Mouse (Mus musculus): ENCODE data around the gene Pcgf5.

The Pcgf5 gene

DNA sequence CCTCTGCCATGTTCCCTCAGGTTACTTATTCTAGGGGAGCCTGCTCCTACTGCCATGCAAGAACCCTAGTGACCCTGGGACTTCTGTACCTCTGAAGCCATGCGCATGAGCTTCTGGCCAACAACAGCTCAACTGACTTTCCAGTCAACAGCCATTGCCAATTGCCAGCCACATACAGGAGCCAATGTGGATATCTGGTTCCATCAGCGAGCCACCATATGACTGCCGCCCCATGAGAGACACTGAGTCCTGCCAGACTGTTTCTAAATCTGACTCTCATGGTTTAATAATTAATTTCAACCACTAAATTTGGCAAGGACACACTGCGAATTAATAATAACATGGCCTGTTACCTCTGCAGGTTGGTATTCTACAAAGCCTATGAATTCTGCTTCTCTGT, 128.5 kb downstream of the Pcgf5 start:
- in situ Hi-C loops (cut with MboI; ENCODE audit: low sequenced_read_pairs), result no loop called here

DNA sequence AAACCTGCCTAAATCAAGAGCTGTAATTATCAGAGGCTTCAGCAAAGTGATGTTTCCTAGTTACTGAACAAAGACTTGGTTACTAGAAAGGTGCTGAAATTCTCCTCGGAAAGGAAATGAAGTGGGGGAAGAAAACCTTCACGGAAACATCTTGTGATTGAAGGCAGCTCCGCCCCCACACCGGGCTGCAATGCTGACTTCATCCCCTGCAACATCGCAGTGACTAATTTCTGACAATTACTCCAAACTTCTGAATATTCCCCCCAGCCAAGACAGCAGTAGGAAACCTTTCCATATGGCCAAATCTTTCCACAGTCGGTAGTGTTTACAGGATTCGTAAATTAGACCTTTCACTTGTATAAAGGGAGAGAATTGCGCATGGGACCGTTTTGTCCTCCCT, 129.0 kb downstream of the Pcgf5 start:
- in situ Hi-C loops (cut with MboI; ENCODE audit: low sequenced_read_pairs), result no loop called here

DNA sequence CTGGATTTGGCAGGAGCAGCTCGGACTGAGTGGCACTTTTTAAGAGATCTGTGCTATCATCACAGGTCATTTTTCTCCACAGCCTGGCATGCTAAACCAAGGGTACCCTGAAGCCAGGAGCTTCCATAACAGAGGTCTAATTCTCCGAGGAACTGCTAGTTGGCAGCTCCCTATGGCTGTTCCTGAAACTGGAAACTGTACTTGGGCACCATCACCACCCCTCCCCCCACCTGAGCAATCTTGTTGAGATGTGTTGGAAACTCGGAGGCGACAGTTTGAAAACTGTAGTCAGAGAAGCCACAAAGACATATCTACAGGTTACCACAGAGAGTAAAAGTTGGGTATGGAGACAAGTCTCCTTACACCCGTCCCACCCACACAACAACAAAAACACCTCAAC, 129.6 kb downstream of the Pcgf5 start:
- in situ Hi-C loops (cut with MboI; ENCODE audit: low sequenced_read_pairs), result no loop called here

DNA sequence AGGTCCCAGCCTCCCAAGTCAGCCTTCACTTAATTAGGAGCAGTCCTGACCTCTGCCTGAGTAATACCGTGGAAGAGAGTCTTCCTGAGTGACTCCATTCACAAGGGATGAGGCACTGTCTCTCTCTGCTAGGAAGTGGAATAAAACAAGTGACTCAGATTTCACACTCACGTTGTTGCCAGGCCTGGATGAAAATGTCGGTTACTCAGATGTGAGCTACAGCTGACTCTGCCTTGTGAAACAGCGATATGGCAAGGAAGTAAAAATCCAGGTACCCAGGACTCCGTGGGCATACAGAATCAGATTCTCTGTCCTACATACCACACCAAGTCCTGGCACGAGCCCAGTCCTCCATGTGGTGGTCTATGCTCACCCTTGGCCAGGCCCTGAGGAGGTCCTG, 142.8 kb downstream of the Pcgf5 start:
- in situ Hi-C loops (cut with MboI; ENCODE audit: low sequenced_read_pairs), result no loop called here

DNA sequence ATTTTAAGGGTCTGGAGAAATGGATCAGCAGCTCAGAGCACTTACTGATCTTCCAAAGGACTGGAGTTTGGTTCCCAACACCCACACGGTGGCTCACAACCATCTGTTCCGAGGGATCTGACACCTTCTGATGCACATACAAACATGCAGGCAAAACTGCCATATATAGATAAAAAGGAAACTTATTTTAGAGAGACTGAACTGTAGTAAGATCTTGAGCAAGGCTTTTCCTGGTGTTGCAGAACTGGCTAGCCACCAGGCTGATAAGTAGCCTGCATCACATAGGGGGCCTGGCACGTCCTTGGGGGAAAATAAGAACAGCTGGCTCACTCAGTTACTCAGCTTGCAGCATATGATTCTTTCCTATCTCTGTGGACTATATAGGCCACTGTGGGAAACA, 147.4 kb downstream of the Pcgf5 start:
- in situ Hi-C loops (cut with MboI; ENCODE audit: low sequenced_read_pairs), result no loop called here

DNA sequence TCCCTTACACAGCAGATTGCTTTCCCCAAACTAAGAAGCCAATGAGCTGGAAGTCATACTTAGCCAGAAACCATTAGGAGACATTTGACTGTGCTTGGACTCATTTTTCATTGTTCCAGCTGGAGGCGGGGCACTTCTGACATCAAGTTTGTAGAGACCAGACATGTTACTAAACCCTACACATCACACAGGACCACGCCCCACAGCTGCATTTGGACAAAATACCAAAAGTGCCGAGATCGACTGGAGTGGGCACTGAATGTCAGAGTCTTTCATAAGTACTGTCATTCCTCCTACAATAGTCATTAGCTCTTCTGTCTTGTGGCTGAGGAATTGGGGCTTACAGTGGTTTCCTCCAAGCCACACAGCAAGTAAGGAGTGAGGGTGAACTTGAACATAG, 148.4 kb downstream of the Pcgf5 start:
- in situ Hi-C loops (cut with MboI; ENCODE audit: low sequenced_read_pairs), result no loop called here

DNA sequence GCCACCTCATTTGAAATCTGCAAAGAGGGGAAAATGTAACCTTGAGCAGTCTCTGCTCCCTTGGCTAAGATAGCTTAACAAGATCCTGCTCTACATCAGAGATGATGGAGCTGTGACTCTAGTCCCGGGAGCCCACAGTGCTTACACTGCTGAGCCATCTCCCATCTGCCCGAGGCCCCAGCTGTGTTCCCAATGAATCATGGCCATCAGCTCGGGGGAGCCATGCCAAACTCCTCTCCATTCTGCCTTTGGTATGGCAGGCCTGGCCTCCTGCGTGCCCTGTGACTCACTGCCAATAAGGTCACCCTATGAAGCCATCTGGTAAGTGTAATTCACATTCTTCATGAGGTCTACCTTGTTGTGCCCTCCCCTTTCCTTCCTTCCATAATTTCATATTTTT, 149.0 kb downstream of the Pcgf5 start:
- in situ Hi-C loops (cut with MboI; ENCODE audit: low sequenced_read_pairs), result no loop called here

DNA sequence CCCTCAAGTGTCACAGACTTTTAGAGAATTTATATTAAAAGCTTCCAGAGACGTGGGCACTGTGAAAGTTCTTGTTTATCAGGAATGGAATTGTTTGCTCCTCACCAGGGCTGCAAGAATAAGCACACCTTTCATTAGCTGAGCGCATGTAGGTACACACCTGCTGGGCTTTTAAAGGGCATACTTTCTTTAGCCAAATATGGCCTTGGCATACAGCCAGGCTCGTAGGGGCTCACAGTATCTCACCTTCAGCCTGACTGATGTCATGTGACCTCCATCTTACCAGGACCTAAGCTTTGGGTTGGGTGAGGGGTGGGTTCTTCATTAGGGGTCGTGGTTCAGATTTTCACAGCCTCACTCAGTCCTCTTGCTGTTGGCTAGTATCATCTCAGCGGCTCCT, 149.6 kb downstream of the Pcgf5 start:
- in situ Hi-C loops (cut with MboI; ENCODE audit: low sequenced_read_pairs), result no loop called here

DNA sequence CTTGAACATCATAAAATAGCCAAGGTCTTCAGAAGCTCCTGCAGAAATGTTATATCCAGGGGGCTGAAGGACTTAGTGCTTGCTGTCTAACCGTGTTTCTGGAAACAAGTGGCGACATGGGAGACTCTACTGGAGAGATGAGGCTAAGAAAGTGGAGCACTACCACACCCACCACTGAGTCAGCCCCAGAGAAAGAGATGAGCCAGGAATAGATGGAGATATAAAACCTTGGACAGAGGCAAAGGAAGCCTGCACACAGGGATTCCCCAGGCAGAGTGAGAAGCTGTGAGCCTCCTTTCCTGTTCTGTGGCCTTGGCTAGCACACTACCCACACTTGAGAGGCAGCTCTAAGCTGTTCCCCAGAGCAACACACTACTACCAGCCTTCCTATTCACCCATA, 156.6 kb downstream of the Pcgf5 start:
- in situ Hi-C loops (cut with MboI; ENCODE audit: low sequenced_read_pairs), result no loop called here

Data from CH12F3 (cell line).